Mouse (Mus musculus) ES-Bruce4 (cell line): Measurements from ENCODE around the gene Serpina1e.

Source experiments
- EP300 ChIP-seq: IDR thresholded peaks from 2 replicates; pipeline ENCODE4 v1.6.1; 2011; ENCODE audit warnings: low read depth, low read length; ENCODE audit not compliant: insufficient read depth
- POLR2A ChIP-seq: IDR thresholded peaks from one replicate; pipeline ENCODE4 v1.8.1; 2011; ENCODE audit warnings: low read length; ENCODE audit not compliant: insufficient read depth

DNA sequence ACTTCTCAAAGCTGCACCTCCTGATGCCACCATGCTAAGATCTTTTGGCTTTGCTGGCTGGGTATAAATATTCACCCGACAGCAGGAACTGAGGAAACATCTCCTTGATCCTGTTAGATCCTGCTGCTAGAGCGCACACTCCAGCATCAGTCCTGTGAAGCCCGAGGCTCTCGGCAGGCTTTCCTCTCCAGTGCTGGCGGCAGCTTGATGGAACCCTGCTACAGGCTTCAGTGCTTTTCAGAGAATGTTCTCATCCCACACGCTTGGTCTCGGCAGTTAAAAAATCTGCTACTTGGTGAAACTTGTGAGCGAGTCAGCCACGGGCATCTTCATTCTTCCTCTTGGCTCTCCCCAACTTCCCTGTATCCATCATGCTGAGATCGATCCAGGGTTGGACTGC, 19.5 kb upstream of the Serpina1e start:
- TF ChIP-seq EP300 (no peak), POLR2A (no peak)
